Mouse (Mus musculus): ENCODE results near the gene Bmp2k. TPM values are rescaled to one million over a fixed set of nuclear protein-coding genes. Genes with fewer than 3 reads are reported as not detected.
A peak's percentile ranks its signal among the peaks of the same experiment; 100 is the strongest.

The Bmp2k gene
- polyA plus RNA-seq, 1 experiment from 2014 or later, result 5.8 TPM

GRCm38 (mm10) chr5:97110697-97111096 is 113.2 kb downstream of the Bmp2k start:
- Histone ChIP-seq H3K4me2 (peak overlapping the region; percentile 95), H3K4me1 (peaks cover 11% of the 10 kb centered on the region), H3K27me3 (replicated peaks) (no peaks in the 10 kb centered on the region; the same call in 1 of the 2 replicates), H3K9me3 (no peaks in the 10 kb centered on the region), H3K9ac (peak overlapping the region; percentile 83), H3K27ac (replicated peaks) (no peak overlapping the region), H3K36me3 (no peaks in the 10 kb centered on the region), H3K4me3 (peak overlapping the region; percentile 79)
- WGBS, result 27% methylated on average over 5 of the region's 5 CpGs
- no peak for ATAC-seq (ENCODE audit: extremely low read depth, insufficient number of reproducible peaks, low FRiP score, low TSS enrichment)

GRCm38 (mm10) chr5:97111207-97111910 is 113.9 kb downstream of the Bmp2k start, which contains the start of gene Paqr3:
TSS of gene Paqr3 (minus strand) at chr5:97111596.
- ATAC-seq (ENCODE audit: extremely low read depth, insufficient number of reproducible peaks, low FRiP score, low TSS enrichment), result peak; percentile 97
- Histone ChIP-seq H3K27ac (replicated peaks) (peak within 1 kb of the TSS; percentile 36; the same call in 1 of the 2 replicates), H3K36me3 (no peaks in the 10 kb centered on the region), H3K4me3 (peak within 1 kb of the TSS; percentile 79), H3K27me3 (replicated peaks) (no peaks in the 10 kb centered on the region; the same call in 1 of the 2 replicates), H3K4me2 (peak within 1 kb of the TSS; percentile 95), H3K9ac (peak within 1 kb of the TSS; percentile 83), H3K4me1 (peaks cover 11% of the 10 kb centered on the region), H3K9me3 (no peaks in the 10 kb centered on the region)
- WGBS, result 1% methylated on average over 62 of the region's 62 CpGs

- H3K27me3 ChIP-seq (replicated peaks), result peaks cover 4% of the 10 kb centered on the region; the same call in 1 of the 2 replicates
- 73% methylated on average over 12 of the region's 12 CpGs for WGBS
- H3K4me2 ChIP-seq, result no peak overlapping the region
- H3K36me3 ChIP-seq, result no peaks in the 10 kb centered on the region
- H3K9me3 ChIP-seq, result no peaks in the 10 kb centered on the region
- H3K4me3 ChIP-seq, result no peak overlapping the region
- ATAC-seq (ENCODE audit: extremely low read depth, insufficient number of reproducible peaks, low FRiP score, low TSS enrichment), result no peak
- no peaks in the 10 kb centered on the region for H3K4me1 ChIP-seq
- H3K27ac ChIP-seq (replicated peaks), result no peak overlapping the region
- no peak overlapping the region for H3K9ac ChIP-seq
Observed at GRCm38 (mm10) chr5:97124977-97125376, 127.5 kb downstream of the Bmp2k start.

GRCm38 (mm10) chr5:97125459-97125970 is 128.0 kb downstream of the Bmp2k start:
- Histone ChIP-seq H3K36me3 (no peaks in the 10 kb centered on the region), H3K4me2 (no peak overlapping the region), H3K27me3 (replicated peaks) (peaks cover 4% of the 10 kb centered on the region; the same call in 1 of the 2 replicates), H3K27ac (replicated peaks) (no peak overlapping the region), H3K4me3 (no peak overlapping the region), H3K9me3 (no peaks in the 10 kb centered on the region), H3K4me1 (no peaks in the 10 kb centered on the region), H3K9ac (no peak overlapping the region)
- no peak for ATAC-seq (ENCODE audit: extremely low read depth, insufficient number of reproducible peaks, low FRiP score, low TSS enrichment)
- WGBS, result 58% methylated on average over 10 of the region's 10 CpGs

- Histone ChIP-seq H3K9ac (no peak overlapping the region), H3K27ac (replicated peaks) (no peak overlapping the region), H3K36me3 (no peaks in the 10 kb centered on the region), H3K27me3 (replicated peaks) (peaks cover 4% of the 10 kb centered on the region; the same call in 1 of the 2 replicates), H3K9me3 (no peaks in the 10 kb centered on the region), H3K4me2 (no peak overlapping the region), H3K4me3 (no peak overlapping the region), H3K4me1 (no peaks in the 10 kb centered on the region)
- WGBS, result 15% methylated on average over 4 of the region's 4 CpGs
- no peak for ATAC-seq (ENCODE audit: extremely low read depth, insufficient number of reproducible peaks, low FRiP score, low TSS enrichment)
Observed at GRCm38 (mm10) chr5:97126005-97126404, 128.5 kb downstream of the Bmp2k start.

- no peak overlapping the region for H3K4me2 ChIP-seq
- no peak for ATAC-seq (ENCODE audit: extremely low read depth, insufficient number of reproducible peaks, low FRiP score, low TSS enrichment)
- H3K27me3 ChIP-seq (replicated peaks), result peaks cover 4% of the 10 kb centered on the region; the same call in 1 of the 2 replicates
- no peak overlapping the region for H3K4me3 ChIP-seq
- no peaks in the 10 kb centered on the region for H3K9me3 ChIP-seq
- no peaks in the 10 kb centered on the region for H3K4me1 ChIP-seq
- no peak overlapping the region for H3K9ac ChIP-seq
- H3K36me3 ChIP-seq, result no peaks in the 10 kb centered on the region
- no peak overlapping the region for H3K27ac ChIP-seq (replicated peaks)
- WGBS, result 80% methylated on average over 6 of the region's 6 CpGs
Observed at GRCm38 (mm10) chr5:97127284-97127683, 129.8 kb downstream of the Bmp2k start.

- Histone ChIP-seq H3K36me3 (no peaks in the 10 kb centered on the region), H3K27me3 (replicated peaks) (peaks cover 4% of the 10 kb centered on the region; the same call in 1 of the 2 replicates), H3K9me3 (no peaks in the 10 kb centered on the region), H3K27ac (replicated peaks) (no peak overlapping the region), H3K4me1 (no peaks in the 10 kb centered on the region), H3K4me2 (peak overlapping the region; percentile 51), H3K4me3 (no peak overlapping the region), H3K9ac (no peak overlapping the region)
- ATAC-seq (ENCODE audit: extremely low read depth, insufficient number of reproducible peaks, low FRiP score, low TSS enrichment), result no peak
- WGBS, result 43% methylated on average over 21 of the region's 21 CpGs
Observed at GRCm38 (mm10) chr5:97128242-97129226, 131.0 kb downstream of the Bmp2k start.

GRCm38 (mm10) chr5:97129589-97129988 is 132.1 kb downstream of the Bmp2k start:
- Histone ChIP-seq H3K4me3 (no peak overlapping the region), H3K4me1 (no peaks in the 10 kb centered on the region), H3K27me3 (replicated peaks) (peaks cover 4% of the 10 kb centered on the region; the same call in 1 of the 2 replicates), H3K27ac (replicated peaks) (no peak overlapping the region), H3K36me3 (no peaks in the 10 kb centered on the region), H3K9me3 (no peaks in the 10 kb centered on the region), H3K4me2 (no peak overlapping the region), H3K9ac (no peak overlapping the region)
- WGBS, result 84% methylated on average over 2 of the region's 2 CpGs
- no peak for ATAC-seq (ENCODE audit: extremely low read depth, insufficient number of reproducible peaks, low FRiP score, low TSS enrichment)

GRCm38 (mm10) chr5:97135331-97135730 is 137.8 kb downstream of the Bmp2k start:
- Histone ChIP-seq H3K4me1 (no peaks in the 10 kb centered on the region), H3K36me3 (no peaks in the 10 kb centered on the region), H3K9ac (no peak overlapping the region), H3K4me3 (no peak overlapping the region), H3K4me2 (no peak overlapping the region), H3K27ac (replicated peaks) (no peak overlapping the region), H3K27me3 (replicated peaks) (no peaks in the 10 kb centered on the region), H3K9me3 (no peaks in the 10 kb centered on the region)
- ATAC-seq (ENCODE audit: extremely low read depth, insufficient number of reproducible peaks, low FRiP score, low TSS enrichment), result no peak
- 69% methylated on average over 2 of the region's 2 CpGs for WGBS

Data from heart, embryonic 13.5 days (tissue).